Mouse (Mus musculus): ENCODE results near the gene Kif26a.

DNA sequence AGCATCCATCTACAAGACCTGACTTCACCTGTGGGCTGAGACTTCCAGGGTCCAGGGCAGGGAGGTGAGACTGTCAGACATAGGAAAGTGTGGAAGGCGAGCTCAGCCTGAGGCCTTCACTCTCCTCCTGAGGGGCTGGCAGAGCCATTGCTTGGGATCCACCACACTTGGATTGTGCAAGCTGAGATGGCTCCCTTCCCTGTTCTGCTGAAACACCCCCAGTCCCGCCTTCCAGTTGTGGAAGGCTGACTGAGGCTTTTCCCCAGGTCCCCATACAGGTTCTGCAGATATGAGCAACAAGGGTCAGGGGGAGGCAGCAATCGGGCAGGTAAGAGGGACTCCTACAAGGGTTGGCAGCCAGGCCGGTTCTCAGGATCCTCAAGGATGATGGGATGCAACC, 17.5 kb upstream of the Kif26a start:
- TF ChIP-seq CTCF (IDR thresholded peaks at IDR 0.05; ENCODE audit: low read depth) (no peak), EP300 (IDR thresholded peaks at IDR 0.05; ENCODE audit: low read depth) (no peak)
